ENCODE assay signal across 8 mouse cellular contexts in genomic region chr3:20034719-20035404, GRCm38 (mm10). TPM values are rescaled to one million over a fixed set of nuclear protein-coding genes. Genes with fewer than 3 reads are reported as not detected.
DNase-seq lines count a peak whose midpoint lies in the region; ATAC-seq and TF ChIP-seq lines count a peak whose summit lies in the region.

Hps3 (minus strand) TSS chr3:20035315.

- peaks cover 8% of the 10 kb centered on the region for H3K4me1 ChIP-seq in cortical plate, adult 2 months (ENCODE audit: control insufficient read depth, insufficient read depth, low read length)

- peak; percentile 81 for DNase-seq in gastrocnemius, postnatal 10 days
- peak; percentile 79 to 91 for DNase-seq in left cerebral cortex, postnatal 10 days (ENCODE audit: extremely low spot score in 1 of 2, low spot score in 2 of 2)
- peak; percentile 90 for DNase-seq in right cerebral cortex, postnatal 25 days
- DNase-seq in urinary bladder, postnatal 4 days (ENCODE audit: low spot score in 2 of 2) = peak; percentile 76 to 84

- H3K4me3 ChIP-seq in cortical plate, adult 2 months (ENCODE audit: insufficient read depth, low read length) = peak within 1 kb of the TSS; percentile 93

- peak; percentile 96 for ATAC-seq in activated CD4-positive, CD25-positive, alpha-beta regulatory T cell, adult 4 months
- peak; percentile 95 for ATAC-seq in inflammation-experienced regulatory T-cells, adult 6 months
- peak; percentile 99 for ATAC-seq in megakaryocyte-erythroid progenitor cell, adult 5-6 weeks (replicated peaks; ENCODE audit: low FRiP score, low TSS enrichment, poor library complexity, severe bottlenecking)

- TF ChIP-seq CTCF in cortical plate, adult 2 months (IDR thresholded peaks at IDR 0.05; ENCODE audit: extremely low read depth, insufficient read depth, low read length) = no peak

- intact Hi-C loops in left cerebral cortex, postnatal 10 days (cut with DNase I) = no loop called here

- H3K27ac ChIP-seq in cortical plate, adult 2 months (ENCODE audit: insufficient read depth, low read length) = peak within 1 kb of the TSS; percentile 74; the same call in 1 of the 2 replicates

- TF ChIP-seq POLR2A in cortical plate, adult 2 months (IDR thresholded peaks at IDR 0.05; ENCODE audit: extremely low read depth, insufficient read depth, low read length) = peak; percentile 63; the same call in 1 of the 2 replicates

RNA-seq across cellular contexts. Expression of gene Hps3, which starts in this region (rescaled TPM):
- 10 to 100 TPM; 25.7 to 31.6 TPM for polyA plus RNA-seq in activated CD4-positive, CD25-positive, alpha-beta regulatory T cell, adult 4 months (2017; shearing (Covaris generic))
- polyA plus RNA-seq in cortical plate, adult 2 months (2012; rRNA removed) = 15.5 and 16.6 TPM in 2 replicates
- 1 to 10 TPM; 4.4 to 5.6 TPM for total RNA-seq in gastrocnemius, postnatal 10 days (2021)
- polyA plus RNA-seq in inflammation-experienced regulatory T-cells, adult 6 months (2017; shearing (Covaris generic)) = 10 to 100 TPM; 20.5 to 37.9 (median 25.7) TPM
- total RNA-seq in left cerebral cortex, postnatal 10 days (2021) = 10 to 100 TPM; 20.0 to 20.5 TPM
- total RNA-seq in megakaryocyte-erythroid progenitor cell, adult 5-6 weeks (2014; fragmentation: Nextera tagmentation) = 17.6 and 33.9 TPM in 2 replicates
- total RNA-seq in megakaryocyte-erythroid progenitor cell, adult 5-6 weeks (2017) = 15.2 and 17.1 TPM in 2 replicates

Comparison
In these comparisons a context has a peak if more than half of its experiments do, and no peak if none do; other contexts are left out.
1. Peak in every context shown above with its lines: DNase-seq, ATAC-seq, H3K4me3 ChIP-seq and H3K27ac ChIP-seq.